Mouse (Mus musculus) embryonic facial prominence, embryonic 12.5 days (tissue): Measurements from ENCODE around the gene Atp6v1g2. TPM values are rescaled to one million over a fixed set of nuclear protein-coding genes. Genes with fewer than 3 reads are reported as not detected.
A peak's percentile ranks its signal among the peaks of the same experiment; 100 is the strongest.

ENCODE experiments used
- ATAC-seq: fragments of 200-750 bp; cut with Nextera tagmentation; 2 replicates; pipeline ENCODE4 v1.8.0; 2017; ENCODE audit not compliant: insufficient number of reproducible peaks, insufficient read depth, low FRiP score, low TSS enrichment
- H3K27ac ChIP-seq: fragments of 300-500 bp; sonication (generic); 2 replicates; pipeline ENCODE4 v1.5.1; 2016; ENCODE audit warnings: mild to moderate bottlenecking
- H3K27me3 ChIP-seq: fragments of 300-500 bp; sonication (generic); 2 replicates; pipeline ENCODE4 v1.6.1; 2016; ENCODE audit warnings: mild to moderate bottlenecking, moderate library complexity
- H3K36me3 ChIP-seq: fragments of 300-500 bp; sonication (generic); 2 replicates; pipeline ENCODE4 v1.6.1; 2016; ENCODE audit warnings: mild to moderate bottlenecking
- H3K4me1 ChIP-seq: fragments of 300-500 bp; sonication (generic); 2 replicates; pipeline ENCODE4 v1.6.1; 2016
- H3K4me2 ChIP-seq: fragments of 300-500 bp; sonication (generic); replicated peaks from 2 replicates; pipeline ENCODE4 v1.6.1; 2016; ENCODE audit warnings: mild to moderate bottlenecking, moderate library complexity
- H3K4me3 ChIP-seq: fragments of 300-500 bp; sonication (generic); 2 replicates; pipeline ENCODE4 v1.5.1; 2016; ENCODE audit warnings: mild to moderate bottlenecking
- H3K9ac ChIP-seq: fragments of 300-500 bp; sonication (generic); 2 replicates; pipeline ENCODE4 v1.6.1; 2016; ENCODE audit warnings: mild to moderate bottlenecking, moderate library complexity
- H3K9me3 ChIP-seq: fragments of 300-500 bp; sonication (generic); 2 replicates; pipeline ENCODE4 v1.6.1; 2016; ENCODE audit warnings: mild to moderate bottlenecking, moderate library complexity
- WGBS: fragments of 180-500 bp; shearing (Covaris S2); methylation state at CpG from one replicate; pipeline ENCODE4 v1.1.7; 2016; 5-methylcytosine and 5-hydroxymethylcytosine counted together
- polyA plus RNA-seq: library from polyadenylated mRNA; unstranded; fragments of >200 nt; fragmentation: Nextera tagmentation; extraction: Ambion mirVana; gene quantifications from 2 replicates; pipeline ENCODE4 v1.2.1, GENCODE M21; 2016

The Atp6v1g2 gene
- polyA plus RNA-seq, 1 experiment from 2014 or later: 4.5 TPM

DNA sequence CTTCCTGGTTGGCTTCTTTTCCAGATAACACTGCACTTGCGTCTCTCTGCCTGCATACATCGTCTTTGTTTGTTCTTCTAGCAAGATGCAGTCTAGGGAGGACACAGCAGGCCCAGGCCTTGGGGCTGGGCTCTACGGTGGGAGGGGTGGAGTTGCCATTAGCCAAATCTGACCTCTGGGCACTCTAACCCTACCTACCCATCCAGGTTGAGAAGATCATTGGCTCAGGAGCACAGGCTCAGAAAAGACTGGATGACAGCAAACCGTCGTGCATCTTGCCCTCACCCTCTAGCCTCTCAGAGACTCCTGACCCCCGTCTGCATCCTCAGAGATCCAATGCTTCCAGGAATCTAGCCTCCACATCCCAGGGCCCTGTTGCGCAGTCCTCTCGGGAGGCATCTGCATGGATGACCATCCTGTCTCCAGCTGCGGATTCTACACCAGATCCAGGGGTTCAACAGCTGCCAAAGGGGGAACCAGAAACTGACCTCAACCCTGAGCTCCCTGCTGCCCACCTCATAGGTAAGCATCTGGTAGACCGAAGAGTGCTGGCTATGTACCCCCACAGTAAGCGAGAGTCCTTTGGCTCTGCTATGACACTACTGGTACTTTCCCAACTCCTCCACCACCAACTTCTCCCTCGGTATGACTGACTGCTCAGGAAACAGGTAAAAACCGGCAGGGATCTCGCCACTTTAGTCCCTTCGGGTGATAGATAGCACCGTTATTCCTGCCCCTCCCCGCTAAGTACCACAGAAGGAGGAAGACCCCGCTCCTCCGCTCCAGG lies 38.4 kb upstream of the Atp6v1g2 start:
- peaks cover 20% of the 10 kb centered on the region for H3K4me1 ChIP-seq
- H3K4me3 ChIP-seq: peak overlapping the region; percentile 40
- 0 out of 2 replicates have a peak, but pooled peaks have one; percentile 12 for ATAC-seq
- H3K27ac ChIP-seq: no peak overlapping the region
- no peaks in the 10 kb centered on the region for H3K9me3 ChIP-seq
- 41% methylated on average over 19 of the region's 19 CpGs for WGBS
- peaks cover 53% of the 10 kb centered on the region for H3K27me3 ChIP-seq
- H3K4me2 ChIP-seq: peak overlapping the region; percentile 68
- peak overlapping the region; percentile 52 for H3K9ac ChIP-seq
- H3K36me3 ChIP-seq: no peaks in the 10 kb centered on the region

DNA sequence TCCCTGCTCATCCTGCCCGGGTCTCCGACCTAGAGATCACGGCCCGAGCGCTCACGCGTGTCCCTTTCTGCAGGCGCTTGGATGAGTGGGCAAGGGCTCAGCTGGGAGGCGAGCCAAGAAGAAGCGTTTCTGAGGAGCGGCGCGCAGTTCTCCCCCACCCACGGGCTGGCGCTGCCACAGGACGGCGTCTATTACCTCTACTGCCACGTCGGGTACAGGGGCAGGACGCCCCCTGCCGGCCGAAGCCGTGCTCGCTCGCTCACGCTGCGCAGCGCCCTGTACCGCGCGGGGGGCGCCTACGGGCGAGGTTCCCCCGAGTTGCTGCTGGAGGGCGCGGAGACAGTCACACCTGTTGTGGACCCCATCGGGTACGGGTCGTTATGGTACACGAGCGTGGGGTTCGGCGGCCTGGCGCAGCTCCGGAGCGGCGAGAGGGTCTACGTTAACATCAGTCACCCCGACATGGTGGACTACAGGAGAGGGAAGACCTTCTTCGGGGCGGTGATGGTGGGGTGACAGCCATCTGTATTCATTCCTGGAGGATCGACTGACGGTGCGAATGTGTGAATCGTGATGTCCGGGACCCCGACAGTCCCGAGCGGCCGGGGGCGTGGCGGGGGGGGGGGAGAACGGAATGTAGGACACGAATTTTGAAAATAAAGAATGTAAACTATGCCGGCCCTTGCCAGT lies 37.7 kb upstream of the Atp6v1g2 start:
- ATAC-seq: peak; percentile 81; the same call in 1 of the 2 replicates

DNA sequence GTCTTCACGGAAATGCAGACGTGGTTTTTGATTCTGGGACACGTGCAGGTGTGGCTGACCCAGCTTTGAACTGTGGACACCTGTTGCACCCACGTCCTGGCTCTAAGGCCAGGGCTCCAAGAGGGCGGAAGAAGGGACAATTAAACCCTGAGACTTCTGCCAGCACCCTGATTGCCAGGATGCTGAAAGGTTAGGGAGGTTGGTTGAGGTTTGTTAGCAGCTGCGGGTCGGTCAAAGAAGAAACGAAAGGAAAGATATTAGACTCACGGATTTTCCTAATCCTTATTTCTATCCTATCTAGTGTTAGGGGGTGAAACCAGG lies 37.2 kb upstream of the Atp6v1g2 start:
- H3K9me3 ChIP-seq: no peaks in the 10 kb centered on the region
- H3K9ac ChIP-seq: no peak overlapping the region; the same call in 1 of the 2 replicates
- H3K4me1 ChIP-seq: peaks cover 20% of the 10 kb centered on the region
- no peaks in the 10 kb centered on the region for H3K36me3 ChIP-seq
- peak overlapping the region; percentile 68 for H3K4me2 ChIP-seq
- H3K27ac ChIP-seq: no peak overlapping the region
- ATAC-seq: no peak
- 33% methylated on average over 9 of the region's 9 CpGs for WGBS
- H3K27me3 ChIP-seq: peaks cover 66% of the 10 kb centered on the region
- H3K4me3 ChIP-seq: peak overlapping the region; percentile 40

More for the DNA sequence above, 37.7 kb upstream of the Atp6v1g2 start:
- peaks cover 20% of the 10 kb centered on the region for H3K4me1 ChIP-seq
- H3K9me3 ChIP-seq: no peaks in the 10 kb centered on the region
- H3K27me3 ChIP-seq: peaks cover 61% of the 10 kb centered on the region
- peak overlapping the region; percentile 68 for H3K4me2 ChIP-seq
- H3K36me3 ChIP-seq: no peaks in the 10 kb centered on the region
- peak overlapping the region; percentile 52 for H3K9ac ChIP-seq
- WGBS: 2% methylated on average over 66 of the region's 66 CpGs
- no peak overlapping the region for H3K27ac ChIP-seq
- peak overlapping the region; percentile 40 for H3K4me3 ChIP-seq

DNA sequence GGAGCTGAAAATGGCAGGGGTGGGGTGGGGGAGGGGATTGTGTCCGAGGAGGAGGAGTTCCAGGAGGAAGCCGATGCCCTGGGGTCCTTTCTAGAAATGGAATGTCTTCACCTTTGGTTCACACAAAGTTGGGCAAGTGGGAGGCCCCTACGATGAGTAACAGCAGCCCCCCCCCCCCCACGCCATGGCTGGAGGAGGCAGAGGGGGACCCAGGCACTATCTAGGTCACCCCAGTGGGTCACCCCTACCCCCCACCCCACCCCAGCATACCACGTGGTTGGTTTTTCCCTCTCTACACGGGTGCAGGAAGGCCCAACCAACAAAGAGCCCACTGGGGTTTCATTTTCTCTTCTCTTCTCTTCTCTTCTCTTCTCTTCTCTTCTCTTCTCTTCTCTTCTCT lies 36.3 kb upstream of the Atp6v1g2 start:
- 34% methylated on average over 6 of the region's 6 CpGs for WGBS
- H3K27me3 ChIP-seq: peaks cover 73% of the 10 kb centered on the region

DNA sequence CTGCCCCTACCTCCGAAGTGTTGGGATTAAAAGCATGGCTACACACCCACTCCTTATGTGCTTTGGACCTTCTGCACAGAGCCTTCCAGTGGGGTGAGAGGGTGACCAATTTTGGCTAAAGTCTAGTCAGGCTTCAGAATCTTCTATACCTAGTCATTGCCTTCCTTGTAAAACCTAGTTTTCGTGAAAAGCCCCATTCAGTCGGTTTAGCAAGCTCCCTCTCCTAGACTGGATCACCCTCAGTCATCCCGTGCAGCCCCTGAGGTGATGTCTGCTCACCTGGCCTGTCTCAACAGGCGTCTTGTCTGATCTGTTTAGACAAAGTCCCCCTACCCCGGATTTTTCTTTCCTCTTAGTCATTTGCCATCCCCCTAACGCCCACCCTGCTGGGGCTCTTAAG lies 35.4 kb upstream of the Atp6v1g2 start:
- Histone ChIP-seq H3K4me3 (no peak overlapping the region), H3K9me3 (no peaks in the 10 kb centered on the region), H3K36me3 (no peaks in the 10 kb centered on the region), H3K4me1 (peaks cover 20% of the 10 kb centered on the region), H3K27ac (no peak overlapping the region), H3K4me2 (no peak overlapping the region), H3K9ac (no peak overlapping the region), H3K27me3 (peaks cover 81% of the 10 kb centered on the region)
- 57% methylated on average over 7 of the region's 7 CpGs for WGBS
- no peak for ATAC-seq

More for the DNA sequence above, 36.3 kb upstream of the Atp6v1g2 start:
- no peak overlapping the region for H3K9ac ChIP-seq
- no peaks in the 10 kb centered on the region for H3K9me3 ChIP-seq
- no peak for ATAC-seq
- H3K36me3 ChIP-seq: no peaks in the 10 kb centered on the region
- no peak overlapping the region for H3K27ac ChIP-seq
- H3K4me1 ChIP-seq: peaks cover 20% of the 10 kb centered on the region
- H3K4me3 ChIP-seq: no peak overlapping the region
- H3K4me2 ChIP-seq: no peak overlapping the region

DNA sequence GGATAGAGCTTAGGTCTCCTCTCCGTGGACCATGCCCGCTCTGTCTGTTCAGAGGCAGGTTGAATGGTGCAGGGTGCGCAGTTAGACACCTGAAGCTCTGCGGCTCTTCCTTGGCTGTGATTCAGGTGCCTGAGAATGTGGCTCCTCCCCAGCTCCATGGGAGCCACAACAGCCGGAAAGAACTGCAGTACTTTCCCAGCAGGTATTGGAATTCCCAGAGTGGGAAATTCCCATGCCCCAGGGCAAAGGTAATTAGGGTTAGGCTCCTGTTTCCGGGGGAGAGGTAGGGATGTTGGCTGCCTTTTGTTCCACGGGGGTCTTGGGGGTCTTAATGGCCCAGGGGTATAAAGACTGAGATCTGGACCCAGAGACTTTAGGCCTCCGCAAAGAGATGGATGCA lies 34.5 kb upstream of the Atp6v1g2 start:
- peaks cover 20% of the 10 kb centered on the region for H3K4me1 ChIP-seq
- H3K27ac ChIP-seq: no peak overlapping the region
- no peaks in the 10 kb centered on the region for H3K36me3 ChIP-seq
- no peak overlapping the region for H3K4me3 ChIP-seq
- 15% methylated on average over 8 of the region's 8 CpGs for WGBS
- no peak for ATAC-seq
- peaks cover 82% of the 10 kb centered on the region for H3K27me3 ChIP-seq
- H3K9ac ChIP-seq: no peak overlapping the region
- no peak overlapping the region for H3K4me2 ChIP-seq
- no peaks in the 10 kb centered on the region for H3K9me3 ChIP-seq

DNA sequence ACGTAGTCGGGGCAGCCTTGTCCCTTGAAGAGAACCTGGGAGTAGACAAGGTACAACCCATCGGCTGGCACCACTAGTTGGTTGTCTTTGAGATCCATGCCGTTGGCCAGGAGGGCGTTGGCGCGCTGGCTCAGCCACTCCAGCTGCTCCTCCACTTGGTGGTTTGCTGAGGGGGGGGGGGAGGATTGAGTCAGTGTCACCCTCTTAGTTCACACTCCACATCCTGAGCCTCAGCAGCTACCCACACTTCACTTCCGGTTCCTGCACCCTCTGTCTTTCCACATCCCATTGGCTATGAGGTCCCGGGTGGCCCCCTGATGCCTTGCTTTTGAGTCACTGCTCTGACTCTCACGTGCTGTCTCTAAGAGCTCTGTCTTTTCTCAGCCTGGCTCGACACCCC lies 33.1 kb upstream of the Atp6v1g2 start:
- Histone ChIP-seq H3K4me3 (no peak overlapping the region), H3K9ac (no peak overlapping the region), H3K27ac (no peak overlapping the region), H3K4me2 (no peak overlapping the region), H3K36me3 (no peaks in the 10 kb centered on the region), H3K27me3 (peaks cover 82% of the 10 kb centered on the region), H3K4me1 (peaks cover 13% of the 10 kb centered on the region), H3K9me3 (no peaks in the 10 kb centered on the region)
- no peak for ATAC-seq
- WGBS: 86% methylated on average over 11 of the region's 11 CpGs

DNA sequence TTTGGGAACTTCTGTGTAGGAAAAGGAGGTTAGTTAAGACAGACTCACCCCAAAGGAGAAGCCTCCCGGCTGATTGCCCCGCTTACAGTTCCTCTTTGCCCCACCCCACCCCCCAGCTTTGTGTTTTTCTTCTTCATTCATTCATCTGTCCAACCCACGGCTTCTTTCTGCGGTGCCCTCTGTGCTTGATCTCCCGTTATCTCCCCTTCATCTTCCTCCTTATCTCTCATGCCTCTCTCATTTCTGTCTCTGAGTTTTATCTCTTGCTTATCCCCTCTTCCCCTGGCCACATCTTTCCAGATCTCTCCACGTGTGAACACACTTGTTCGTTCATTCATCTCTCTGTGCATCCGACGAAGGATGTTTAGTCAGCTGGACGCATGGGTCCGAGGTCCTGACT lies 32.3 kb upstream of the Atp6v1g2 start:
- no peak overlapping the region for H3K4me3 ChIP-seq
- H3K4me1 ChIP-seq: 0 out of 2 replicates have a peak, but pooled peaks cover 5% of the 10 kb centered on the region
- no peak overlapping the region for H3K9ac ChIP-seq
- ATAC-seq: no peak
- no peak overlapping the region for H3K27ac ChIP-seq
- no peak overlapping the region for H3K4me2 ChIP-seq
- peaks cover 76% of the 10 kb centered on the region for H3K27me3 ChIP-seq
- no peaks in the 10 kb centered on the region for H3K9me3 ChIP-seq
- no peaks in the 10 kb centered on the region for H3K36me3 ChIP-seq
- 73% methylated on average over 11 of the region's 11 CpGs for WGBS

DNA sequence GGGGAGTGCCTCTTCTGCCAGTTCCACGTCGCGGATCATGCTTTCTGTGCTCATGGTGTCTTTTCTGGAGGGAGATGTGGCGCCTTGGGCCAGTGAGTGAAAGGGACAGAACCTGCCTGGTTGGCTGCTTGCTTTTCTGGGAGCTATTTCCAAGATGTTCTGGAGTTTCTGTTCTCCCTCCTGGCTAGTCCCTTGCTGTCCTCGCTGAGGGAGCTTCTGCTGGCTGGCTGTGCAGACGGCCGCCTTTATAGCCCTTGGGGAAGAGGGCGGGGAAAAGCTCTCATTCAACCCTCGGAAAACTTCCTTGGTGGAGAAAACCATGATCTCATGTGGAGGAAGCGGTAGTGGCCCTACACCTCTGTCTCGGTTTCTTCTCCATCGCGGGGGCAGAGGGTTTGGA lies 31.7 kb upstream of the Atp6v1g2 start, which contains the start of gene Tnf:
Gene Tnf, minus strand, starts transcription at position 221 of the 400 bp plus-strand sequence.
- Histone ChIP-seq H3K4me3 (no peak within 1 kb of the TSS), H3K9me3 (no peaks in the 10 kb centered on the region), H3K27ac (no peak within 1 kb of the TSS), H3K4me1 (0 out of 2 replicates have a peak, but pooled peaks cover 4% of the 10 kb centered on the region), H3K27me3 (peaks cover 70% of the 10 kb centered on the region), H3K9ac (no peak within 1 kb of the TSS), H3K4me2 (no peak within 1 kb of the TSS), H3K36me3 (no peaks in the 10 kb centered on the region)
- 39% methylated on average over 13 of the region's 13 CpGs for WGBS
- no peak for ATAC-seq

DNA sequence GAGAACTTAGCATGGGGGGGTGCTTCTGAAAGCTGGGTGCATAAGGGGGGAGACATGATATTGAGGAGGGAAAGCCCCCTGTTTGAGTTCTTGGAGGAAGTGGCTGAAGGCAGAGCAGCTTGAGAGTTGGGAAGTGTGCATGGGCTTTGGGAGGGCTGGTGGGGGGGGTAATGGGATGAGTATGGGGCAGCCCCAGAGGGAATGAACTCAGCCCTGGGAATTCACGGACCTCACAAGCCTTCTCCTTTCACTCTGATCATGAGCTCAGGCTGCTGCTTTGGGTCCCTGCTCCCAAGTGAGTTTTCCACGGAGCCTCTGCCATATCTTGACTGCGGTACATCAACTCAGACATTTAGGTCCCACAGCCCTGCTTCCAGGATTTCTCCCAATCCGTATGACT lies 31.0 kb upstream of the Atp6v1g2 start:
- Histone ChIP-seq H3K4me2 (no peak overlapping the region), H3K9me3 (no peaks in the 10 kb centered on the region), H3K27me3 (peaks cover 65% of the 10 kb centered on the region), H3K36me3 (no peaks in the 10 kb centered on the region), H3K4me3 (no peak overlapping the region), H3K4me1 (0 out of 2 replicates have a peak, but pooled peaks cover 4% of the 10 kb centered on the region), H3K9ac (no peak overlapping the region), H3K27ac (no peak overlapping the region)
- ATAC-seq: no peak
- 70% methylated on average over 4 of the region's 4 CpGs for WGBS

DNA sequence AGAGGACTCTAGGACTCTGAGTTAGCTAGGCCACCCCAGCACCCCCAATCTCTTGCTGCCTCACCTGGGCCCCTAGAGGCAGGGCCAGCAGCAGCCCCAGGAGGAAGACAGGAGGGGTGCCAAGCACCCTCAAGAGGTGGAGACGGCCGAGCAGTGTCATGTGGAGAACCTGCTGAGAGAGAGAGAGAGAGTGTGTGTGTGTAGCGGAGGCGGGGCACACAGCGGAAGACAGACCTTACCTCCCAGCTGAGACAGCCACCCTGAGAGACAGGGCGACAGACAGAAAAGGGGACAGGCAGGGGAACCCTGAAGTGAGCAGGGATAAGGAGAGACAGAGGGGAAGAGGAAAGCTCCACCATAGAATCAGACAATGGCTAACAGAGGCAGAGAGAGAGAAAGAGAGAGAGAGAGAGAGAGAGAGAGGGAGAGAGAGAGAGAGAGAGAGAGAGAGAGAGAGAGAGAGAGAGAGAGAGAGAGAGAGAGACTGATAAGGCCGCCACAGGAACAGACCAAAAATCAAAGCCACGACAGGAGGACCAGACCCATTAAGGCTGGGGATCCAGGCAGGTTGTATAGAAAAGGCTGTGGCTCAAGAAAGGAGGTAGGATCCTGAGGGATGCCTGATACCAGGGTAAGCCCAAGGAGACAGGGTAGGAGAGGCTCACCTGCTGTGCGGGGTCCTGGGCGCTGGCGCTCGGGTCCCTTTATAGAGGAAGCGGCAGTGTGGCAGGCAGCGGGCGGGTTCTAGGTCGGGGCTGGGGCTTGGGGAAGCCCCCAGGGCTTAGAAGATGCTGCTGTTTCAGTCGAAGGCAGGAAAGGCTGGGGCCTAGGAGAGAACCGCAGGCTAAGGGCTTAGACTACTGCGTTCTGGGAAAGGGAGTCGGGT lies 28.7 kb upstream of the Atp6v1g2 start, which contains the start of gene Lta:
Gene Lta, minus strand, starts transcription at position 858 of the 886 bp plus-strand sequence.
- H3K27ac ChIP-seq: no peak within 1 kb of the TSS
- H3K4me1 ChIP-seq: no peaks in the 10 kb centered on the region
- no peak within 1 kb of the TSS for H3K4me2 ChIP-seq
- H3K9me3 ChIP-seq: no peaks in the 10 kb centered on the region
- ATAC-seq: no peak
- WGBS: 23% methylated on average over 20 of the region's 20 CpGs
- H3K4me3 ChIP-seq: no peak within 1 kb of the TSS
- no peak within 1 kb of the TSS for H3K9ac ChIP-seq
- H3K36me3 ChIP-seq: no peaks in the 10 kb centered on the region
- H3K27me3 ChIP-seq: peaks cover 56% of the 10 kb centered on the region
